Mouse (Mus musculus) limb, embryonic 11.5 days (tissue): ENCODE results near the gene Meox1. TPM values are rescaled to one million over a fixed set of nuclear protein-coding genes. Genes with fewer than 3 reads are reported as not detected.

Experiments
- ATAC-seq: fragments of 200-750 bp; cut with Nextera tagmentation; 2 replicates; pipeline ENCODE4 v1.8.0; 2017; ENCODE audit warnings: low read depth; ENCODE audit not compliant: insufficient number of reproducible peaks, low FRiP score, low TSS enrichment
- DNase-seq: peaks from one replicate; pipeline ENCODE4 v3.0.0-alpha.2; 2015; ENCODE audit warnings: low spot score
- H3K27ac ChIP-seq: fragments of 300-500 bp; sonication (generic); replicated peaks from 2 replicates; pipeline ENCODE4 v1.5.1; 2014; ENCODE audit warnings: low read depth, mild to moderate bottlenecking, low read length
- H3K27me3 ChIP-seq: fragments of 300-500 bp; sonication (generic); 2 replicates; pipeline ENCODE4 v1.6.1; 2014; ENCODE audit warnings: mild to moderate bottlenecking, low read length, mixed read lengths; ENCODE audit not compliant: control insufficient read depth, insufficient read depth
- H3K36me3 ChIP-seq: fragments of 300-500 bp; sonication (generic); 2 replicates; pipeline ENCODE4 v1.6.1; 2014; ENCODE audit warnings: mild to moderate bottlenecking, low read length, moderate library complexity, mixed read lengths; ENCODE audit not compliant: control insufficient read depth, insufficient read depth
- H3K4me1 ChIP-seq: fragments of 300-500 bp; sonication (generic); 2 replicates; pipeline ENCODE4 v1.6.1; 2014; ENCODE audit warnings: low read length, mixed read lengths; ENCODE audit not compliant: control insufficient read depth, insufficient read depth
- H3K4me2 ChIP-seq: fragments of 300-500 bp; sonication (generic); 2 replicates; pipeline ENCODE4 v1.6.1; 2014; ENCODE audit warnings: low read depth, mild to moderate bottlenecking, moderate library complexity; ENCODE audit not compliant: severe bottlenecking
- H3K4me3 ChIP-seq: fragments of 300-500 bp; sonication (generic); 2 replicates; pipeline ENCODE4 v1.5.1; 2014; ENCODE audit warnings: low read depth, low read length
- H3K9ac ChIP-seq: fragments of 300-500 bp; sonication (generic); 2 replicates; pipeline ENCODE4 v1.6.1; 2014; ENCODE audit warnings: mild to moderate bottlenecking, low read length
- H3K9me3 ChIP-seq: fragments of 300-500 bp; sonication (generic); 2 replicates; pipeline ENCODE4 v1.6.1; 2016; ENCODE audit warnings: low read length; ENCODE audit not compliant: control insufficient read depth
- WGBS: fragments of 180-500 bp; shearing (Covaris S2); extraction: QIAGEN DNeasy Blood & Tissue Kit; methylation state at CpG from one replicate; pipeline ENCODE4 v1.1.7; 2014; 5-methylcytosine and 5-hydroxymethylcytosine counted together
- polyA plus RNA-seq: library from polyadenylated mRNA; unstranded; fragments of >200 nt; fragmentation: Nextera tagmentation; extraction: Ambion mirVana; gene quantifications from 2 replicates; pipeline ENCODE4 v1.2.1, GENCODE M21; 2014

The Meox1 gene
- polyA plus RNA-seq, 1 experiment from 2014 or later, result 10.7 TPM

DNA sequence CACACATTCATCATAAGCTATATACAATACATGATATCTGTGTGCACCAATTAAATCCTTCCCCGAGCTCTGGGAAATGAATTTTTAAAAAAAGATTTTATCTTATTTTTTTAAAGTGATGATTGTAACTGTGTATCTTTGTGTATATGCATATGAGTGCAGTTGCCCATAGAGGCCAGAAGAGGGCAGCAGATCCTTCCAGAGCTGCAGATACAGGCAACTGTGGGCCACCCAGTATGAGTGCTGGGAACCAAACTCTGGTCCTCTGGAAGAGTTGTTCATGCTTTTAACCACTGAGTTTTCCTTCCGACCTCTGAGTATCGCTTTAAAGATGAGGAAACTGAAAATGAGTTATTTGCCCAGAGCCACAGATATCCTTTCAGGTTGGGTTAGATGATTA lies 53.8 kb downstream of the Meox1 start:
- Histone ChIP-seq H3K4me3 (no peak overlapping the region), H3K27me3 (no peaks in the 10 kb centered on the region)

DNA sequence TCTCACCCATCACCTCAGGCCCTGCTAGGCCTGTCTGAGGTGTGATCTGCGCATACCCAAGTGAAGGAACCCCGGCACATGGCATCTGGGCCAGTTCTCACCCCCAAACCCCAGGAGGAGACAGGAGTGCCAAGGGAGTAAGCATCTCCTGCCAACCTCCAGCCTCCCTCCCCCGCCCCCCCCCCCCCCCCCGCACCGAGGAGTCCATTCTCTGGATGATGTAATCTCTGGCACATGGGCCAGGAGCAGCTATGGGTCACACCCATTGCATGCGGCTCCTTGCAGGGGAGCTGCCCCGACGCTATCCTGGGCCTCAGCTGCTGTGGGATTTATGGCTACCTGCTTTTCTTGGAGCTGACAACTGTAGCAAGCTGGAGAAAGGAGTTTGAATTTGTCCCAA lies 54.7 kb downstream of the Meox1 start:
- Histone ChIP-seq H3K36me3 (no peaks in the 10 kb centered on the region), H3K4me1 (no peaks in the 10 kb centered on the region), H3K9me3 (no peaks in the 10 kb centered on the region), H3K4me3 (no peak overlapping the region), H3K27ac (no peak overlapping the region), H3K4me2 (no peak overlapping the region), H3K27me3 (no peaks in the 10 kb centered on the region), H3K9ac (no peak overlapping the region)
- ATAC-seq (no peak), DNase-seq (no peak)
- 42% methylated on average over 5 of the region's 8 CpGs for WGBS

More for the DNA sequence above, 53.8 kb downstream of the Meox1 start:
- ATAC-seq, result no peak
- Histone ChIP-seq H3K27ac (no peak overlapping the region), H3K4me2 (no peak overlapping the region), H3K4me1 (no peaks in the 10 kb centered on the region), H3K9ac (no peak overlapping the region), H3K9me3 (no peaks in the 10 kb centered on the region), H3K36me3 (no peaks in the 10 kb centered on the region)
- WGBS, result 97% methylated on average over 3 of the region's 3 CpGs
- no peak for DNase-seq

DNA sequence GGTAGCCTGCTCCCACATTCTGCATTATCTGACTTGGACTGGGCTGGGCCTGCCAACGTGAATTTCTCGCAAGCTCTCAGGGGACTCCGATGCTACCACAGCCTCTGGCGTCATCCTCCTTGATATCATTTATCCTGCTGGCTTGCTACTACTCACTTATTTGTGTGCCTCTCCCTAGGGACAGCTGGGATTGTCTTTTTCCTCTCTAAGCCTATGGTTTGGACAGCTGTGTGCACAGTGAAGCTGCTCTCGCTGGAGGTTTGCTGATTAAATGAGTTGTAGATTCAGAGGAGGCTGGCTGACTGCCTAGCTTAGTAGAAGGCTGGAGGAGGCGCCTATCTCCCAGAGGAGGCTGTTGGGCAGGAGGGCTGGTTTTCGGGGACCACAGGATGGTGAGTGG lies 62.2 kb downstream of the Meox1 start:
- Histone ChIP-seq H3K27me3 (no peaks in the 10 kb centered on the region), H3K4me2 (no peak overlapping the region), H3K4me3 (no peak overlapping the region), H3K4me1 (peaks cover 15% of the 10 kb centered on the region), H3K9ac (no peak overlapping the region; the same call in 1 of the 2 replicates), H3K27ac (no peak overlapping the region), H3K36me3 (no peaks in the 10 kb centered on the region), H3K9me3 (no peaks in the 10 kb centered on the region)
- 79% methylated on average over 7 of the region's 7 CpGs for WGBS
- no peak for ATAC-seq
- DNase-seq, result no peak

DNA sequence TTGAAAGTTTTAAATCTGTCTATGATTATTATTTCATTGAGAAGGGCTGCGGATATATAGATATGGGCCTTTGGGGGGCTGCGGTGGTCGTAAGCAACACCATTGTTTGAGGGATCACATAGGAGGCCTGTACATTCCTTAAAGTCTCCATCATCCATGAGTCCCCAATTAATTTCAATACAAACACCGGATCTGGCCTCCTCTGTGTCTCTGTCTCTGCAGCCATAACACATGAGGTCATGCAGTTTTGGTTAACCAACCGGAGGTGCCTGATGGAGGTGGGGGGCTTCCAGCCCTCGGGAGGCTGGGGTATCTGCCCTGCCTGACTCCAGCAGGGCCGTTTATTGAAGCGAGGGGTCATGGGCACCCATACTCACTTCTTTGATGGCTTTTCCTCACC lies 63.6 kb downstream of the Meox1 start:
- Histone ChIP-seq H3K4me2 (peak overlapping the region; percentile 20; the same call in 1 of the 2 replicates), H3K27me3 (no peaks in the 10 kb centered on the region), H3K4me1 (peaks cover 15% of the 10 kb centered on the region), H3K36me3 (no peaks in the 10 kb centered on the region), H3K9me3 (no peaks in the 10 kb centered on the region), H3K9ac (no peak overlapping the region), H3K4me3 (no peak overlapping the region), H3K27ac (peak overlapping the region; percentile 80)
- DNase-seq (no peak), ATAC-seq (0 out of 2 replicates have a peak, but pooled peaks have one; percentile 39)
- WGBS, result 50% methylated on average over 8 of the region's 8 CpGs

DNA sequence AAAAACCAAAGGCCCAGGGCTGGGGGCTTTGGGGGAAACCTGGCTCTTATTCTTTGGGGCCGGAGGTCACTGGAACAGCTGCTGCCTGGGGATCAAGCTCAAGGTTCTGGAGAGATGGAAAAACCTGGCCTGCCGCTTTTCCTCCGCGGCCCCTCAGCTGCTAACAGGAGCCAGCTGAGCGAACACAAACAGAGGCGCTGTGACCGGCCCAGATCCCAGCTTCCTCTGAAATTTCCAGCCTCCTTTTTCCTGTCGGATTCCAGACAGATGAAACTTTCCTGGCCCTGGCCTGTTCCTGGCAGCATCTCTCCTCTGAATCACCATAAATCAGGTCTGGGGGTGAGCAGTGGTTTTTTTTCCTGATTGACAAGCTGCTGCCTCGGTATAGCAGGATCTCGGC lies 64.1 kb downstream of the Meox1 start:
- Histone ChIP-seq H3K9ac (no peak overlapping the region; the same call in 1 of the 2 replicates), H3K4me1 (peaks cover 15% of the 10 kb centered on the region), H3K27me3 (no peaks in the 10 kb centered on the region), H3K9me3 (no peaks in the 10 kb centered on the region), H3K4me3 (no peak overlapping the region), H3K27ac (peak overlapping the region; percentile 80), H3K36me3 (no peaks in the 10 kb centered on the region), H3K4me2 (peak overlapping the region; percentile 20; the same call in 1 of the 2 replicates)
- ATAC-seq (0 out of 2 replicates have a peak, but pooled peaks have one; percentile 47), DNase-seq (peak; percentile 85)
- WGBS, result 9% methylated on average over 10 of the region's 10 CpGs

DNA sequence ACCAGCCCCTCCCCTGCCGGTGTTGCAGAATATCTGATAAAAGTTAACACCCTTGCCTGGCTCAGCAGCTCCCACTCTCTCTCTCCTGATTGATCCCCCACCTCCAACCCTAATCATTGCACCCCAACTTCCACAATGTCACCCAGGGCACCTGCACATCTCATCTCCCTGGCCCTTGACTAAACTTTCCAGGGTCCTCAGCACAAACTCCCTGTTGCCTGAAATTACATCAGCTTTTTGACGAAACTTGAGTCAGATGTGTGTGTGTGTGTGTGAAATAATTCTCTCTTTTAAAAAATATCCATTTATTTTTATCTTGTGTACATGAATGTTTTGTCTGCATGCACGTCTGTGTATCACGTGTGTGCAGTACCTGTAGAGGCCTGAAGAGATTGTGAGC lies 65.5 kb downstream of the Meox1 start:
- Histone ChIP-seq H3K4me1 (peaks cover 15% of the 10 kb centered on the region), H3K27ac (no peak overlapping the region), H3K27me3 (no peaks in the 10 kb centered on the region), H3K4me3 (no peak overlapping the region), H3K4me2 (no peak overlapping the region), H3K9ac (no peak overlapping the region), H3K36me3 (no peaks in the 10 kb centered on the region), H3K9me3 (no peaks in the 10 kb centered on the region)
- WGBS, result 84% methylated on average over 4 of the region's 4 CpGs
- DNase-seq (no peak), ATAC-seq (no peak)

Other genes starting within 250 kb of the Meox1 start
- 1.7 TPM in 2 replicates for gene Arl4d, start 228.8 kb downstream of the Meox1 start, polyA plus RNA-seq
- gene Dhx8, start 161.5 kb downstream of the Meox1 start, polyA plus RNA-seq, result 52.0 and 61.8 TPM in 2 replicates
- gene Etv4, start 109.0 kb downstream of the Meox1 start, polyA plus RNA-seq, result 27.6 and 29.3 TPM in 2 replicates
- 0.41 and 0.43 TPM in 2 replicates for gene Sost, start 72.6 kb upstream of the Meox1 start, polyA plus RNA-seq
- gene Cfap97d1, start 89.9 kb upstream of the Meox1 start, polyA plus RNA-seq, result not detected in 2 replicates
- 9.8 and 11.3 TPM in 2 replicates for gene Dusp3, start 92.6 kb upstream of the Meox1 start, polyA plus RNA-seq
- 11.3 and 12.7 TPM in 2 replicates for gene Mpp3, start 134.1 kb upstream of the Meox1 start, polyA plus RNA-seq
- 0.35 and 0.47 TPM in 2 replicates for gene Cd300lg, start 147.1 kb upstream of the Meox1 start, polyA plus RNA-seq
- gene Mpp2, start 194.1 kb upstream of the Meox1 start, polyA plus RNA-seq, result 9.1 and 10.7 TPM in 2 replicates
- gene Ppy, start 206.9 kb upstream of the Meox1 start, polyA plus RNA-seq, result not detected in 2 replicates
- not detected in 2 replicates for gene Pyy, start 213.5 kb upstream of the Meox1 start, polyA plus RNA-seq